In the genomic region with DNA sequence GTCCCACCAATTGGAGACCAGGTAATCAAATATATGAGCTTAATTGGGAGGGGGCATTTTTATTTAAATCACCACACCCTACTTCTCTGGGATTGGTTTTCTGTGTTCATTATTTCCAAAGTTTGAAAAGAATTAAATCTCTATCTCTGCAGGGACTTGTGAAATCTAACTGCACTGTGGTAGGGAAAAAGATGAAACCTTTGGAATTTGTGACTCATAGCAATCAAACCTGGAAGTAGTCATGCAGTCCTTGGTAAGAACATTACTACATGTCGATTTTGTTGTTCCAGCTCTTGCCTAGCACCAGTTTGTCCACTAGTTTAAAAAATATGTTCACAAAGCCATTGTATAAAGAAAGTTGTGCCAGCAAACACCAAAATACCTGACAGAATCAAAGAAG, we compare ENCODE assay signal across 27 mouse cellular contexts. TPM values are rescaled to one million over a fixed set of nuclear protein-coding genes. Genes with fewer than 3 reads are reported as not detected.
DNase-seq lines count a peak whose midpoint lies in the region; ATAC-seq and TF ChIP-seq lines count a peak whose summit lies in the region.
"Had no signal": no experiment of that assay in that cellular context is flagged by ENCODE, and none has a peak within 500 bp of the region (broad histone marks: within the 10 kb centered on the region; RNA-seq: fewer than 3 reads in every experiment).

No protein-coding gene starts in this region.

- H3K4me2 ChIP-seq in myocyte (ENCODE audit: low read depth) = no peak overlapping the region
- H3K4me2 ChIP-seq in hindbrain, embryonic 11.5 days (replicated peaks; ENCODE audit: low read depth, low read length) = no peak overlapping the region
- H3K4me2 ChIP-seq: embryonic facial prominence, embryonic 12.5 days; embryonic facial prominence, embryonic 15.5 days; forebrain, embryonic 12.5 days; forebrain, embryonic 15.5 days; heart, embryonic 12.5 days; hindbrain, embryonic 14.5 days had no signal

- no peaks in the 10 kb centered on the region for H3K79me2 ChIP-seq in myocyte (ENCODE audit: control insufficient read depth, insufficient read depth)

- no peak overlapping the region for H3K4me3 ChIP-seq in gastrocnemius, adult 2 months
- no peak overlapping the region for H3K4me3 ChIP-seq in embryonic fibroblast, embryonic 13.5 days (ENCODE audit: insufficient read depth, low read length)
- no peak overlapping the region for H3K4me3 ChIP-seq in myocyte
- no peak overlapping the region for H3K4me3 ChIP-seq in hindbrain, embryonic 11.5 days (ENCODE audit: low read depth, low read length)
- no peak overlapping the region for H3K4me3 ChIP-seq in hindbrain, embryonic 10.5 days
- H3K4me3 ChIP-seq: embryonic facial prominence, embryonic 12.5 days; embryonic facial prominence, embryonic 15.5 days; erythroblast, embryonic 14.5 days; forebrain, embryonic 12.5 days; forebrain, embryonic 15.5 days; heart, embryonic 12.5 days had no signal

- no peak for TF ChIP-seq POLR2A in embryonic fibroblast, embryonic 13.5 days (IDR thresholded peaks at IDR 0.05; ENCODE audit: low read depth, low read length)
- no peak for TF ChIP-seq POLR2A in myocyte (IDR thresholded peaks at IDR 0.05; ENCODE audit: insufficient read length, low read depth)

- no peak overlapping the region for H3K9ac ChIP-seq in hindbrain, embryonic 11.5 days (ENCODE audit: low read depth, low read length)
- H3K9ac ChIP-seq: embryonic facial prominence, embryonic 12.5 days; embryonic facial prominence, embryonic 15.5 days; forebrain, embryonic 12.5 days; forebrain, embryonic 15.5 days; heart, embryonic 12.5 days; hindbrain, embryonic 14.5 days had no signal

- no peaks in the 10 kb centered on the region for H3K9me3 ChIP-seq in hindbrain, embryonic 11.5 days (ENCODE audit: control insufficient read depth, low read length)
- H3K9me3 ChIP-seq in hindbrain, embryonic 10.5 days = no peaks in the 10 kb centered on the region
- H3K9me3 ChIP-seq: embryonic facial prominence, embryonic 15.5 days; forebrain, embryonic 12.5 days; forebrain, embryonic 15.5 days; heart, embryonic 12.5 days had no signal

- no peak for ATAC-seq in hindbrain, embryonic 11.5 days (ENCODE audit: low FRiP score)
- ATAC-seq: forebrain, embryonic 15.5 days; hindbrain, postnatal 0 days; inflammation-experienced regulatory T-cells, adult 6 months; intestine, embryonic 16.5 days; Patski had no signal

- H3ac ChIP-seq in myocyte (ENCODE audit: control insufficient read depth, insufficient read length) = no peak overlapping the region

- H3K27ac ChIP-seq in gastrocnemius, adult 2 months = peak overlapping the region; percentile 61; the same call in 1 of the 2 replicates
- H3K27ac ChIP-seq in embryonic fibroblast, embryonic 13.5 days (ENCODE audit: insufficient read depth, low read length) = peak overlapping the region; percentile 92
- no peak overlapping the region for H3K27ac ChIP-seq in hindbrain, embryonic 11.5 days (ENCODE audit: low read depth, low read length)
- H3K27ac ChIP-seq in hindbrain, embryonic 10.5 days = no peak overlapping the region
- H3K27ac ChIP-seq: embryonic facial prominence, embryonic 12.5 days; embryonic facial prominence, embryonic 15.5 days; forebrain, embryonic 12.5 days; forebrain, embryonic 15.5 days; hindbrain, embryonic 14.5 days; hindbrain, postnatal 0 days had no signal

- H3K27me3 ChIP-seq in myocyte (ENCODE audit: control insufficient read depth, insufficient read depth, insufficient read length) = no peaks in the 10 kb centered on the region
- no peaks in the 10 kb centered on the region for H3K27me3 ChIP-seq in hindbrain, embryonic 11.5 days (ENCODE audit: control insufficient read depth, insufficient read depth, low read length)
- H3K27me3 ChIP-seq in hindbrain, embryonic 10.5 days (ENCODE audit: insufficient read depth, poor library complexity, severe bottlenecking) = no peaks in the 10 kb centered on the region
- H3K27me3 ChIP-seq: embryonic facial prominence, embryonic 12.5 days; embryonic facial prominence, embryonic 15.5 days; forebrain, embryonic 12.5 days; forebrain, embryonic 15.5 days; heart, embryonic 12.5 days; Patski had no signal

- 93% methylated on average over 1 of the region's 1 CpGs for WGBS in hindbrain, embryonic 11.5 days
- 89% methylated on average over 1 of the region's 1 CpGs for WGBS in hindbrain, embryonic 10.5 days

- TF ChIP-seq CTCF in gastrocnemius, adult 2 months (IDR thresholded peaks at IDR 0.05) = no peak
- TF ChIP-seq CTCF in embryonic fibroblast, embryonic 13.5 days (IDR thresholded peaks at IDR 0.05; ENCODE audit: borderline replicate concordance, insufficient read depth, low read length) = no peak

- no peak for DNase-seq in gastrocnemius, adult 2 months
- DNase-seq in gastrocnemius, postnatal 14 days = no peak
- peak; percentile 72 for DNase-seq in 3T3-L1 (ENCODE audit: low read depth, low spot score)
- no peak for DNase-seq in adrenal gland, adult (ENCODE audit: inconsistent age in 2 of 2, low spot score in 1 of 2)
- no peak for DNase-seq in hindbrain, embryonic 11.5 days (ENCODE audit: low spot score)
- no peak for DNase-seq in hindbrain, embryonic 10.5 days (ENCODE audit: low spot score)
- DNase-seq: adrenal gland, adult 2 months; adrenal gland, postnatal 14 days; cerebellum, adult 11 months; cerebellum, adult 2 months; cerebellum, adult 9-11 months; cerebellum, postnatal 25 days; gastrocnemius, postnatal 10 days; heart, adult 18-20 months had no signal

- no peaks in the 10 kb centered on the region for H3K36me3 ChIP-seq in myocyte (ENCODE audit: control insufficient read depth, insufficient read depth)
- H3K36me3 ChIP-seq in hindbrain, embryonic 11.5 days (ENCODE audit: control insufficient read depth, insufficient read depth, low read length) = no peaks in the 10 kb centered on the region
- no peaks in the 10 kb centered on the region for H3K36me3 ChIP-seq in hindbrain, embryonic 10.5 days
- H3K36me3 ChIP-seq: embryonic facial prominence, embryonic 12.5 days; embryonic facial prominence, embryonic 15.5 days; forebrain, embryonic 12.5 days; forebrain, embryonic 15.5 days; heart, embryonic 12.5 days had no signal

- H3K4me1 ChIP-seq in embryonic fibroblast, embryonic 13.5 days (ENCODE audit: control insufficient read depth, insufficient read depth, low read length) = peaks cover 12% of the 10 kb centered on the region; the same call in 1 of the 2 replicates
- no peaks in the 10 kb centered on the region for H3K4me1 ChIP-seq in hindbrain, embryonic 11.5 days (replicated peaks; ENCODE audit: control insufficient read depth, insufficient read depth, low read length)
- H3K4me1 ChIP-seq in hindbrain, embryonic 10.5 days (replicated peaks) = no peaks in the 10 kb centered on the region
- H3K4me1 ChIP-seq: embryonic facial prominence, embryonic 12.5 days; forebrain, embryonic 12.5 days; forebrain, embryonic 15.5 days had no signal

- intact Hi-C loops in gastrocnemius, adult 2 months (cut with DNase I) = no loop called here
- intact Hi-C loops in gastrocnemius, postnatal 14 days (cut with DNase I; ENCODE audit: low total_unique reads) = no loop called here

TF ChIP-seq in myocyte, 11 proteins besides CTCF, POLR2A, EP300 and RAD21:
- TF ChIP-seq CEBPB (IDR thresholded peaks at IDR 0.05; ENCODE audit: insufficient read depth, poor library complexity, severe bottlenecking) = 0 out of 2 replicates have a peak, but pooled peaks have one; percentile 46
- no peak for TF ChIP-seq REST (IDR thresholded peaks at IDR 0.05; ENCODE audit: insufficient read depth, insufficient read length)
- TF ChIP-seq USF1 (IDR thresholded peaks at IDR 0.05; ENCODE audit: low read depth) = no peak

RNA-seq across cellular contexts. Expression of a gene that starts 54.5 kb away (rescaled TPM):
- 10 to 100 TPM; 29.2 to 36.3 TPM for total RNA-seq in gastrocnemius, adult 2 months (2021)
- 10 to 100 TPM; 27.6 to 29.7 TPM for total RNA-seq in gastrocnemius, postnatal 14 days (2021)
- polyA plus RNA-seq in embryonic fibroblast, embryonic 13.5 days (2011; ENCODE audit: insufficient read length, low read depth, missing spikeins) = 192 and 211 TPM in 2 replicates
- polyA plus RNA-seq in myocyte (2012; fragmentation: generic; extraction: Trizol) = 138 TPM
- polyA plus RNA-seq in hindbrain, embryonic 11.5 days (2014; fragmentation: Nextera tagmentation; extraction: Ambion mirVana) = 84.6 and 94.7 TPM in 2 replicates
- 64.8 and 81.4 TPM in 2 replicates for polyA plus RNA-seq in hindbrain, embryonic 10.5 days (2016; fragmentation: Nextera tagmentation; extraction: Ambion mirVana)

Comparison
In these comparisons a context has a peak if more than half of its experiments do, and no peak if none do; other contexts are left out.
1. H3K27ac ChIP-seq: peak in gastrocnemius, adult 2 months (single experiment) and embryonic fibroblast, embryonic 13.5 days (single experiment); none in hindbrain, embryonic 11.5 days (single experiment) and hindbrain, embryonic 10.5 days (single experiment).